Mouse (Mus musculus) skeletal muscle tissue, postnatal 0 days (tissue): ENCODE data around the gene Ifne. TPM values are rescaled to one million over a fixed set of nuclear protein-coding genes. Genes with fewer than 3 reads are reported as not detected.

ENCODE experiments used
- microRNA counts: library from miRNA; unstranded; fragments of <30 nt; microRNA quantifications from one replicate; lab custom pipeline; 2015
- microRNA-seq, 2 experiments: library from miRNA; unstranded; fragments of <30 nt; microRNA quantifications; one replicate each; pipeline ENCODE4; 2016
- polyA plus RNA-seq: library from polyadenylated mRNA; unstranded; fragments of >200 nt; fragmentation: Nextera tagmentation; extraction: Ambion mirVana; gene quantifications from 2 replicates; pipeline ENCODE4 v1.2.1, GENCODE M21; 2015

The Ifne gene
- not detected in 2 replicates for polyA plus RNA-seq

GRCm38 (mm10) chr4:88880101-88880500 is at the start of gene Ifne:
TSS of gene Ifne (minus strand) at chr4:88880201.

DNA sequence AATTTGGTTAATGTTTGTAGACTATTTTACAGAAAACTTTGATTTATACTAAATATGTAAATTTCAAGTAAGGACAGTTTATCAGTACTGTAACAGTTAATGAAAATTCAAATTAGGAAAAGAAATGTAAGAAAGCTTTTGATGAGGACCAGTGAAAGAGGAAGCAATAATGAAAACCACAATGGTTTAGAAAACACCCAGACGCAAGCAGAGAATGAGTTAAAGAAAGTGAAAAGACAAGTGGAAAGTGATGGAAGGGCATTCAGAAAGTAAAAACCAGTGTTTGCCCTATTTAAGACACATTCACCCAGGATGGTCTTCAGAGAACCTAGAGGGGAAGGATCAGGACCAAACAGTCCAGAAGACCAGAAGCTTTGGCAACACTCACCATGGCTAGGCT is 30.3 kb downstream of the Ifne start, which contains the start of gene Ifna1:
Gene Ifna1 (plus strand): TSS at position 390 of the 400 bp plus-strand sequence.

DNA sequence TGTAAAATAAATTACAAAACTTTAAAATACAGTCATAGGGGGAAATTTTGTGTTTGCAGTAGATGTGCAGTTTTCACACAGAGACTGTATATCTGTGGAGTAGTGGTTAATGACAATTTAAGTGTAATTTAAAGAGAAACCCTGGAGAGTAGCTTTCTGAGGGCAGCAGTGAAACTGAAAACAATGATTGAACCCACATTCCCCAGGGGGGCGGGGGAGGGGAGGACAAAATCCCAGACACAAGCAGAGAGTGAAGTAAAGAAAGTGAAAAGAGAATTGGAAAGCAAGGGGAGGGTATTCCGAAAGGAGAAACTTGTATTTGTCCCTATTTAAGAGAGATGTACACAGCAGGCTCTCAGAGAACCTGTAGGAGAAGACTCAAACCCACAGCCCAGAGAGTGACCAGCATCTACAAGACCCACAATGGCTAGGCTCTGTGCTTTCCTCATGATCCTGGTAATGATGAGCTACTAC is 38.5 kb downstream of the Ifne start, which contains the start of gene Ifna4:
Gene Ifna4 (plus strand): TSS at position 424 of the 474 bp plus-strand sequence.

GRCm38 (mm10) chr4:88835225-88835624 is 44.8 kb downstream of the Ifne start, which contains the start of gene Ifna5:
TSS of gene Ifna5 (plus strand) at chr4:88835525.

MicroRNAs within 50 kb of the gene (microRNA counts, 519-probe panel; counts per million panel counts)
- 296 counts per million, percentile 58 among the panel's probes with 10 or more counts for microRNA mmu-miR-31 (lab: Ali Mortazavi, UCI)

Small RNA genes within 50 kb of the gene (microRNA-seq; reads per million reads assigned to microRNA genes)
- 44.8 to 48.4 reads per million in 2 experiments for gene Mir31

Other genes with a start within 250 kb of the Ifne start
- gene C87499, start 245.8 kb downstream of the Ifne start, polyA plus RNA-seq: not detected in 2 replicates
- not detected in 2 replicates for gene Ifna13, start 235.7 kb downstream of the Ifne start, polyA plus RNA-seq
- not detected in 2 replicates for gene Ifna16, start 203.3 kb downstream of the Ifne start, polyA plus RNA-seq
- not detected in 2 replicates for gene Ifna2, start 196.3 kb downstream of the Ifne start, polyA plus RNA-seq
- not detected in 2 replicates for gene Ifnab, start 188.8 kb downstream of the Ifne start, polyA plus RNA-seq
- gene Gm26566, start 158.4 kb downstream of the Ifne start, polyA plus RNA-seq: 0.13 and 0.36 TPM in 2 replicates
- gene Klhl9, start 157.7 kb downstream of the Ifne start, polyA plus RNA-seq: 48.9 and 52.6 TPM in 2 replicates
- not detected in 2 replicates for gene Gm13271, start 125.3 kb downstream of the Ifne start, polyA plus RNA-seq
- gene Gm13283, start 120.1 kb downstream of the Ifne start, polyA plus RNA-seq: 0.15 and 0.18 TPM in 2 replicates
- gene Gm13290, start 106.4 kb downstream of the Ifne start, polyA plus RNA-seq: 0.15 TPM in 1 of 2 replicates, not detected in the other
- not detected in 2 replicates for gene Gm13289, start 103.3 kb downstream of the Ifne start, polyA plus RNA-seq
- not detected in 2 replicates for gene Gm13272, start 100.4 kb downstream of the Ifne start, polyA plus RNA-seq
- 0.26 and 0.27 TPM in 2 replicates for gene Ifnz, start 98.1 kb downstream of the Ifne start, polyA plus RNA-seq
- gene Gm13276, start 94.5 kb downstream of the Ifne start, polyA plus RNA-seq: not detected in 2 replicates
- gene Gm13277, start 91.6 kb downstream of the Ifne start, polyA plus RNA-seq: not detected in 2 replicates
- not detected in 2 replicates for gene Gm13278, start 88.7 kb downstream of the Ifne start, polyA plus RNA-seq
- gene Gm13275, start 85.7 kb downstream of the Ifne start, polyA plus RNA-seq: not detected in 2 replicates
- gene Gm13279, start 82.8 kb downstream of the Ifne start, polyA plus RNA-seq: not detected in 2 replicates
- 0.47 and 1.0 TPM in 2 replicates for gene Gm13285, start 80.5 kb downstream of the Ifne start, polyA plus RNA-seq
- not detected in 2 replicates for gene Gm13287, start 76.9 kb downstream of the Ifne start, polyA plus RNA-seq
- 0.10 TPM in 1 of 2 replicates, not detected in the other for gene Gm13288, start 74.7 kb downstream of the Ifne start, polyA plus RNA-seq
- not detected in 2 replicates for gene Ifna7, start 64.0 kb downstream of the Ifne start, polyA plus RNA-seq
- not detected in 2 replicates for gene Ifna11, start 60.2 kb downstream of the Ifne start, polyA plus RNA-seq
- not detected in 2 replicates for gene Ifna6, start 52.8 kb downstream of the Ifne start, polyA plus RNA-seq
- not detected in 2 replicates for gene Ifna5, start 44.7 kb downstream of the Ifne start, polyA plus RNA-seq
- not detected in 2 replicates for gene Ifna4, start 38.3 kb downstream of the Ifne start, polyA plus RNA-seq
- gene Ifna1, start 30.1 kb downstream of the Ifne start, polyA plus RNA-seq: not detected in 2 replicates